Mouse (Mus musculus): ENCODE data around the gene Cdh5.

Cdh5 gene

GRCm38 (mm10) chr8:104188459-104188858, 87.0 kb downstream of the Cdh5 start:
- no peak for DNase-seq (ENCODE audit: low spot score in 2 of 2)

DNA sequence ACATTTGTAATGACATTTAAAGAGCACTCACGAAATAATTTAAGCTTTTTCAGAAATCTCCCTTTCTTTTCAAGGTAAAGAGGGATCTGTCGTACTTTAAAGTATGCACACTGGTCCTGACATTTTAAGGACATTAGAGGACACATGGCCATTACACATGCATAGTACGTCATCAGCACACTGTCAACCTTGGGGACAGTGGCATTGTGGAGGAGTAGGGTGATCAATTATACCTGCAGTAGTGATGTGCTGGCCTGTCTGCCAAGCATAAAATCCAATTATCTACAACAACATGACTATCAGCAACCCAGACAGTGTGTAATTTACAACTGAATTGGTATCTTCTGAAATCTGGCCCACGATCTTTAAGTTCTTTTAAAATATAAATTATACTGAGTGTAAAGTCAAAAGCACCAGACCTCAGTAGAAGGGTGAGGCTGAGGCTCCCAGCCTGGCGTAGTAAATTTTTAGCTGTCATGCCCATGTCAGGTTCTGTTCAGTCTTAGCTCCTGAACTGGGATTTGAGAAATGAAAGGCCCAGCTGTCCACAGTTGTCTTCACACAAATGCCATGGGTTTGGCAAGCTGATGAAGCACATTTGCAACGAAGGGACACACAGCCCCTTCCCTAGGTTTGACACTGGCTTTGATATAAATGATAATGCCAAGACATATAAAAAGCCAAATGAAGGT, 89.5 kb downstream of the Cdh5 start:
- DNase-seq (ENCODE audit: low spot score in 2 of 2): no peak

DNA sequence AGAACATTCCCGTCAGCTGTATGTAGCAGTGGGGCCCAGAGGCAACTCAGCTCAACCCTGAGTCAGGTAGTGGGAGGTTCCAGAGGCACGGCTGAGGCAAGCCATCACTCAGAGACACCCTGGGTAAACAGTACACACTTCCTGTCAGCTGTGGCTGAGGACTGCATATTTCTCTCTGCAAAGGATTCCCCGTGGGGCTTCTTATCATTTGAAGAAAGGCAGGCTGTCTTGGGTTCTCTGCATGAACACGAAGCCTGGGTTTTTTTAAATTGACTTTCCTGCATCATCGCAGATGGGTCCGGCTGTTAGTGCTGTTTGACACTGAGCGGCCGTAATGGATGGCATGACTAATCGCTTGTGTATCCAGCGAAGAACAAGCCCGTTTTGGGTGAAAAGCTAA, 90.1 kb downstream of the Cdh5 start:
- DNase-seq (ENCODE audit: low spot score in 2 of 2): peak in 1 of 2 experiments; percentile 9

Data from urinary bladder, adult 18-20 months (tissue).